Mouse (Mus musculus) 3T3-L1 (cell line): Measurements from ENCODE around the gene Sugp2.
A peak's percentile ranks its signal among the peaks of the same experiment; 100 is the strongest.
"Not testable (repeated sequence)": the region's sequence is repeated elsewhere in the genome, so short reads cannot be mapped to it uniquely, and the experiment has no call there.

Experiments used
- DNase-seq: peaks from one replicate; pipeline ENCODE4 v3.0.0-alpha.2; 2015; ENCODE audit warnings: low read depth, low spot score

Sugp2 gene

DNA sequence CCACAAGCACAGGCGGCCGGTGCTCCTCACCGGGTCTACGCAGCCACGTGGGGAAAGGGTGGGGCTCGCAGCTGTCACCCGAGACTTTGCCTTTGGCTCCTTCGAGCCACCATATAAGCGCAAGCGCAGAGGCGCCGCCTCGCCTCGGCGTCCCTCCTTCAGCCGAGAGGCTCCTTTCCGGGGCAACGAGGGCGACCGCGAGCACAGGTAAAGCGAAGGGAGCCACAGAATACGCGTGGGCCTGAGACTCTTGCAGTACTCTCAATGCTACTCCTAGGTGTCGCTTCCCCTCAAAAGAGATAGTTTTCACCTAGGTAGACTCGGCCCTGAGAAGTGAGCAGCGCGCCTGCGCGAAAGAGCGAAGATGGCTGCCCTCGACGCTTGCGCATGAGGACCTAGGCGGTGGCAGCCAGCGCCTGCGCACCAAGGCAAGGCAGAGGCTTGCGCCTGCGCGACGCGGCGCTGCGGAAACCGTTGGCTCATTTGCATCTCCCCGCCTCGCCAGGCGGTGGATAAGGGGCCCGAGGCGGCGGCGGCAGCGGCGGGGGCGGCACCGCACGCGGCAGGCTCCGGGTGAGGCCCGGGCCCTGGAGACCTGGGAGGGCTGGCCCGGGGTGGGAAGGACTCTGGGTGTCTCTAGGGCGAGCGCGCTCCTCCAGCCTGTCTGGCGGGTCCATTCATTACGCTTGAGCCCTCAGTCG lies at the start of gene Sugp2, which contains the start of gene Armc6:
Gene Sugp2 (plus strand): TSS at position 147 of the 701 bp plus-strand sequence.
Gene Armc6 (minus strand): TSS at position 387 of the 701 bp plus-strand sequence.
- peak; percentile 98 for DNase-seq

- DNase-seq: no peak
Observed at GRCm38 (mm10) chr8:70188707-70189106, 45.3 kb upstream of the Sugp2 start.

- no peak for DNase-seq
Observed at GRCm38 (mm10) chr8:70193238-70193637, 40.8 kb upstream of the Sugp2 start.

- DNase-seq: no peak
Observed at GRCm38 (mm10) chr8:70194191-70194590, 39.8 kb upstream of the Sugp2 start.

DNA sequence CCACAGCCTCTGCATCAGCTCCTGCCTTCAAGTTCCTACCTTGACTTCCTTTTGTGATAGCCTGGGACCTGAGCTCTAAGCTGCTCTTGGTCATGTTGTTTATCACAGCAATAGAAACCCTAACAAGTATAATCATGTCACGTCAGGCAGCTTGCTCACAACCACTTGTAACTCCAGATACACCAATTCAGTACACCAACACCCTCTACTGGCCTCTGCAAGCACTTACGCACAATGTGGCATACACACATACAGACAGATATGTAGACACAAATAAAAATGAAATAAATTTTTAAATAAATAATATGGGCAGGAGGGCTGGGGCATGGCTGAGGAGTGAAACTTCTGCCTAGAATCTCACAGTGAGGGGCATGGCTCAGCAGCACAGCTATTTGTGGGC lies 38.3 kb upstream of the Sugp2 start:
- no peak for DNase-seq

- no peak for DNase-seq
Observed at GRCm38 (mm10) chr8:70197603-70198002, 36.4 kb upstream of the Sugp2 start.

DNA sequence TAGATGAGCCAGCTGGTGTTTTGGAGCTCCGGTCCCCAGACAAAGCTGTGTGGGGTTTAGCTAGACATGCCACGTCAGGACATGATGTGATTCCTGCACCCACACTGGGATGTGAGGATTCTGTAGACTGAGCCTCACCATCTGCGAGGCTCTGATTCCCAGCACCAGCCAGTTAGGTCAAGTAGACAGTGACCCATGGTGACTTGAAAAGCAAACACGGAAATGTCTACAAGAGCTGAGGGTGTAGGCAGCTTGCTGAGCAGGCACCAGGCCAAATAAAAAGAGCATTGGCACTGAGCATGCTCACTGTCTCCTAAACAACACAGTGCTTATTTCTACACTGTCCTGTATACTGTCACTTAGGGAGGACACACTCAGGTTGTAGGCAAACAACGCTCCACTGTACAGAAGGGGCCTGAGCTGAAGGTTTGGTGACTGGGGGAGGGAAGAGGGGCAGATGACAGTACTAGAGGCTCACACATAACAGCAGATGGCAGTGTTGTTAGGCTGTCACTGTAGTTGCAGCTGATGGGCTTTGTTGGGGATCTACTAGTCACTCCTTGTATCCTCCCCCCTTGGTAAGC lies 33.8 kb upstream of the Sugp2 start:
- peak; percentile 44 for DNase-seq

DNA sequence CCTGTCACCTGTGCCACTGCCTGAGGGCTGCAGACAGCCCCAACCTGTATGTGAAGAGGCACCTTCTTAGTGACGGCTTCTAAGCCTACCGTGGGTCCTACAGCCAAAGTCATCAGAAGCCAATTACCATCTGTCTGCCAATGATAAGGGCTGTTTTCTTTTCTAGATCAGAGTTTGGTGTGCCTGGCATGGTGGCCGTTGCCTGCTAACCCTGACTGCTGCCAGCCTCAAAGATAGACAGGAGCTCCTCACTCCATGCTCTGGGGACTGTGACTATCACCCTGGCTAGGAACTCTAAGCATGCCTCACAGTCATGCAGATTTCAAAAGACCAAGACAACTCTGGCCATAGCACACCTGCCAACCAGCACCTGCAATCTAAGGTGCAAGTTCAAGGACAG lies 32.6 kb upstream of the Sugp2 start:
- DNase-seq: no peak

- DNase-seq: no peak
Observed at GRCm38 (mm10) chr8:70203072-70203471, 31.0 kb upstream of the Sugp2 start.

GRCm38 (mm10) chr8:70204757-70205156 lies 29.3 kb upstream of the Sugp2 start:
- no peak for DNase-seq

- DNase-seq: no peak
Observed at GRCm38 (mm10) chr8:70208130-70208529, 25.9 kb upstream of the Sugp2 start.

DNA sequence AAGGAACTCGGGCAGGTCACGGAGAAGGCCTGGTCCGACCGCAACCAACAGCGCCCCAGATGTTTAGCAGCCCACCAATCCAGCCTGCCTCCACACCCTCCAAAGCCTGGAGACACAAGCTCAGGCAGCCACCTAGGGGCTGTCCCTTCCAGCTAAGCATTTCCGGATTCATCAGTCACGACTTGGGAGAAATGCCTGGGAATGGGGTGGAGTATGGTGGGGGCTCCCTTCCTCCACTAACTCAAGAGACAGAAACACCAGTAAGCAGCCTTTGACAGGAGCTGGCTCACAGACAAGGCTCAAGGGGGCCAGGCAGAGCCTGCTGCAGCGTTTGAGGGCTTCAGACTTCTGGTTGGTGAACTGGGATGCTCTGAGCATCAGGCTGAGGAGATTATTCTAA lies 23.5 kb upstream of the Sugp2 start:
- peak; percentile 45 for DNase-seq

DNA sequence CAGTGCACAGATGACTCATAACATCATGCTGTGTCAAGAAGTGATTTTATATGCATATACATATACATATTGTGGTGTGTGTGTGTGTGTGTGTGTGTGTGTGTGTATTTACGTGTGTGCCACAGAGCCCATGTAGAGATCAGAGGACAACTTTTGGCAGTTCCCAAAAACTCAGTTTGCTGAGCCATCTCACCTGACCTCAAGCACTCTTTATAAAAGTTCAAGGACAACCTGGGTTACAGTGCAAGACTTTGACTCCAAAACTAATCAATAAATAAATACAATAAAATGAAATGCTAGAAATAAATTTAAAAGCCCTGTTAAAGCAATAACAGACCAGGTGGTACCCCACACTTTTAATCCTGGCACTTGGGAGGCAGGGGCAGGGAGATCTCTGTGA lies 22.8 kb upstream of the Sugp2 start:
- DNase-seq: no peak

DNA sequence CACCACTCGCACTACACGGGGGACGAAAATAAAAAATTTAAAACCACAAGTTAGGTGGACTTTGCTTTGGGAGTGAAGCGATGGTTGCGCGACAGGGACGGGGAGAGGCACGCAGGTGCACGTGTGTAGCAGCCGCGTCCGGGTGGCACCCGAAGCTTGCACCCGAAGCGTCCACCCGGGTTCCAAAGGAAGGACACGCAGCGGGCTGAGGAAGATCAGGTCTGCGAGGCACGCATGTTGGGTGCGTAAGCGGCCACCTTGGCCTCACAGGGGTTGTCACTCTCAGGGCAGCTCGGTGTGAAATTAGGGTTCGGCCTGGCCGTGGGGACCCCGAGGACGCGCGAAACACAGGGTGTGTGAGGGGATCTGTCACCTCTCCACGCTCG lies 22.3 kb upstream of the Sugp2 start:
- no peak for DNase-seq

DNA sequence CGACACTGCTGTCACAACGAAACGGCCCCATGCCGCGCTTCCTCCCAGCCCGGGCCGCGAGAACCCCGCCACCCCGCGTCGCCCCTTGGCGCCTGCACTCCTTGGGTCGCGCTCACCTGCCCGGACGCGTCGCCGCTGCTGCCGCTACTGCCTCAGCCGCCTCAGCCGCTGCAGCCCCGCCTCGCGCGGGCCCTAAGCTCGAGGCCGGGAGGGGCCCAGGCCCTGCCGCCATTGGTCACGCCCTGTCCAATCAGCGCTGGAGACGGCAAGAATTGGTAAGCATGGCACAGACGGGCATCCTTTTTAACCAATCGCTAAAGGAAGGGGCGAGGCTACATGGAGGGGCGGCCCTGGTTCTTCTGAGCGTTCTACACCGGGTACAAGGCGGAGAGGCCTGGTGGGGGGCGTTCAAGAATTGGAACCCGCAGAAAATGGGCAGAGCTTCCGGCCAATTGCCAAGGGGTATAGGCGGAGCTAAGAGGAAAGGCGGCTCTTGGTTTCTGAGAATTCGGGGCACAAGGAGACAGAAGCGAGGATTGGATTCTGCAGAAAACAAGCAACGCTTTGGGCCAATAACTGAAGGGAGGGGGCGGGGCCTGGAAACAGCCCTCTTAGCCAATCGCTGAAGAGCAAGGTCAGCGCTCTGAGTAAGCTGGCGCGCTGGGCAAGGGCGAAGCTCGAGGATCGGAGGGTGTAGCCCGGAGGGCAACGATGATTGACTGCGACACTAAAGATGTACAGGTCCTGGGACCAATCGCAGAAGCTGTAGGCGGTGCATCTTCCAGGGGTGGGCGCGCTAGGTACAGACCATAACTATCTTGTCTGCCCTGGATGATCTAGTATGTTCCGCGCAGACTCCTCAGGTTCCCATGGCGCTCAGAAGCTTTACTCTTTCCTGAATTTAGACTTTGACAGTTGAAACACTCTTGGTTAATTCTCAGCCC lies 21.6 kb upstream of the Sugp2 start, which contains the start of gene Slc25a42:
Gene Slc25a42 (minus strand): TSS at position 194 of the 944 bp plus-strand sequence.
- DNase-seq: peak; percentile 100

- peak; percentile 78 for DNase-seq
Observed at GRCm38 (mm10) chr8:70214411-70214810, 19.6 kb upstream of the Sugp2 start.

DNA sequence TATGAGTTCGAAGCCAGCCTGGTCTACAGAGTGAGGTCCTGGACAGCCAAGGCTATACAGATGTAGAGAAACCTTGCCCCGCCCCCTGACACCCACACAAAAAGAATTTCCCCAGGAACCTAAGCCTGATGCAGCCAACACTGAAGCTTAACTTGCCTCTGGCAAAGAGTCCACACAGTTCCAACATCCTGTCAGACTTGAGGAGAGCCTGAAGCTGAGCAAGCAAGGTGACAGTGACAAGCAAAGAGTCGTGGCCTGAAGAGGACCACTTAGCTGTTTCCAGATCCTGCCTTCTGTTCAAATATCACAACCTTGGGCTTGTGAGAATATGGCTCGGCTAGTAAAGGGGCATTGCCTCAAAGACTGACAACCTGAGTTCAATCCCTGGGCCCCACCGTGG lies 18.9 kb upstream of the Sugp2 start:
- peak; percentile 63 for DNase-seq

DNA sequence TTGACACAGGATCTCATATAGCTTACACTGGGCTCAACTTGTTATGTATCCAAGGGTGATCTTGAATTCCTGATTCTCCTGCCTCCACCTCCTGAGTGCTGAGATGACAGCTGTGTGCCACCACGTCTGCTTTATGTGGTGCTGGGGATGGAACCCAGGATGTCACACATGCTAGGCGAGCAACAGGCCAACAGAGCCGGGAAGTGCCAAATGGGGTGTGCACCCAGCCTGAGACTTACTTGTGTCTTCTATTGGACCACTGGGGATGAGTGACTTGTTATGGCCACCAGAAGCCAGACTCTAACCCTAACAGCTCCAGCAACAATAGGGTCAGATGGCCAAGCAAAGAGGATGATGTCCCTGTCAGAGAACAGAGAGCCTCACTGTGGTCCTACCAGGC lies 17.9 kb upstream of the Sugp2 start:
- DNase-seq: not testable (repeated sequence)

DNA sequence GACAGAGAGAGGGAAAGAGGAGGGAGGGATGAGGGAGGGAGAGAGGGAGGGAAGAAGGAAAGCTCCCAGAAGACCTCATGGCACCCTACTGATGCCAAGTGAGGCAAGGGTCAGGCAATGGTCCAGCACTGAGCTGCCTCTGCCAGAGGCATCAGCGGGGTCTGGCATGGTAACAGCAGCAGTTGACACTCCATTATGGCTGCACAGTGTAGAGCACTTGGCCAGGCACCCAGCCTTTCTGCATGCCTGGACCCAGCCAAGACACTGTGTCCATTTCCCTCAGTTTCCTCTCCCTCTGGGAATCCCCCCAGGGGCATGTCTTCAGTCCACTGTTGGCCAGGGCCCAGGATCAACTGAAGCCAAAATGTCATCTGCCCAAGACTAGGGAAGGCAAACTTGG lies 17.5 kb upstream of the Sugp2 start:
- peak; percentile 84 for DNase-seq

GRCm38 (mm10) chr8:70217441-70217840 lies 16.6 kb upstream of the Sugp2 start:
- DNase-seq: no peak

- no peak for DNase-seq
Observed at GRCm38 (mm10) chr8:70219107-70219684, 14.8 kb upstream of the Sugp2 start.
